Mouse (Mus musculus) brain, adult 2 months (tissue): ENCODE data around the gene Aasdhppt.

Experiments
- DNase-seq: peaks from one replicate; pipeline ENCODE4 v3.0.0; 2011; ENCODE audit warnings: low read depth, low spot score

Gene Aasdhppt

DNA sequence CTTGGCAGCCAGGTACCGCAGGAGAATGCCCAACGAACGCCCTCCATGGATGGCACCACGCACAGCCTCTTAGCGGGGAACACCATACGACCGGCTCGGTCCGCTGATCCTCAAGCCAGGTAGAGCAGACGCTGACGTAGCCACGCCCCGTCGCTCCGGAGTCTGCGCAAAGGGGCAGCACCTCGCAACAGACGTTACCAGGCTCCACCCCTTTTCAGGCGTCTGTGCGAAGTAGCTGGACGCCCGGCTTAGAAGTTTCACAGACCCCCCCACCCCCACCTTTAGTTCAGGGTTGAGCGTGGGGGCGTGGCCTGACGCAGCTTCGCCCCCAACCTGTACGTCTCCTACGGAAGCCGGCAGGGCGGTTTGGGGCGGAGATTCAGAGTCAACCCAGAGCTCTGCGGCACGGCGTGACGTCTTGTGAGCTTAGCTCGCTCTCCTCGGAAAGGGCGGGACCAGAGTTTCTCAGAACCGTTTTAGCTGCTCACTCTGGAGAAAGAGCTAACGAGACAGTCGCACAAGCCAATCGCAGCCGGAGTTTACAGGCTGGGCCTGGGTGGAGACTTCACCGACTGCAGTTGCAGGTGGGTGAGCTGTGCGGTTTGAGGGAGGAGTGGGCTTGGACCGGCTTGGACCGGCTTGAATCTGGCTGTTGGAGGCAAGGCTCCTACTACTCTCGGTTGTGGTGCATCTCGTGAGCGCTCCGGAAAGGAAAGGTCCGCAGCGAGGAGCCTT, at the start of gene Aasdhppt, which contains the start of gene Kbtbd3:
Aasdhppt (minus strand) TSS at position 121 of the 735 bp plus-strand sequence.
Kbtbd3 (plus strand) TSS at position 483 of the 735 bp plus-strand sequence.
- DNase-seq, result peak; percentile 100

GRCm38 (mm10) chr9:4353163-4353562, 43.9 kb upstream of the Aasdhppt start:
- DNase-seq, result no peak

DNA sequence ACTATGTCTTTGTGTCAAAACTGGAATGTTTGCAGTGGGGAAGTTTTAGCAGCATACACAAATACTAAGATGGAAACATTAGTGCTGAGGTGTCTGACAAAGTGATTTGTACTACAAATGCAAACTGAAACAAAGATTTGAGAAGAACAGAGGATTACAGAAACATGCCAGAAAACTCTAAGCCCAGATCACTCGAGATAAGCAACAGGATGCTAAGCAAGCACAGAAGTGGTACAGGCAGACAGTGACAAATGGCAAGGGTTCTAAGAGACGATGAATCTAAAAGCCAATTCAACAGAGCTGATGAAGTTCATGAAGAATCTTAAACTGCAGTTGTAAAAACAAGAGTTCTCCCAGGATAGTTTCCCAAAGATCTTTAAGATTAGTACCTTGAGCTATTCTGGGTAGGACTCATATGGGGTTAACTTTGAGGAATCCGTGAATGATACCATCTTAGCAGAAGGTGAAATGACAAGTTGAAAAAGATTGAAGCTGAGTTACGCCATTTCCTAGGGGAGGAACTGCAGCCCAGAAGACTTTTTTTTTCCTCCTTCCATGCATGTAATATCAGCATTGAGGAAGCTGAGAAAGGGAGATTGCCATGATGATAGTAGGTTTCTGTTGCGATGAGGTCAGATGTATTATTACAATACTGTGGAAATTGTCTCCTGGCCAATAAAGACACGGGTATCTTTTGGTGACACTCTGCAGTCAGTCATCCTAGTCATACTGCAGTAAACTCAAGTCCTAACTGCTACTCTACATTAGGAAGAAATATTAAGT, 9.9 kb upstream of the Aasdhppt start:
- DNase-seq, result no peak

GRCm38 (mm10) chr9:4315746-4316145, 6.5 kb upstream of the Aasdhppt start:
- no peak for DNase-seq

- peak; percentile 81 for DNase-seq
These were observed 4.7 kb upstream of the Aasdhppt start for GRCm38 (mm10) chr9:4313946-4314345.

DNA sequence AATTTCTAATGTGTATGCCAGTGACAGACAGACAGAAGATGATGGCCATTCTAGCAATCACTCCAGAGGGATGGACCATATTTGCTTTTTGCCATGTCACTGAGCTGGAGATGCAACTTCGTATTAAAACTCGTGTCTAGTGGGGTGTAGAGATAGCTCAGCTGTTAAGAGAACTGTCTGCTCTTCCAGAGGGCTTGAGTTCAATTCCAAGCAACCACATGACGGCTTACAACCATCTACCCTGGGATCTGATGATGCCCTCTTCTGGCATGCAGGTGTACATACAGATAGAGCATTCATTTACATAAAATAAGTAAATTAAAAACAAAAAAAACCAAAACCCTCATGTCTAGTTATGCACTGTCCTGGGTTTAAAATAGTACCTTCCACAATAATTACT, 1.9 kb upstream of the Aasdhppt start:
- no peak for DNase-seq

- DNase-seq, result no peak
These were observed 1.4 kb upstream of the Aasdhppt start for GRCm38 (mm10) chr9:4310706-4311105.

DNA sequence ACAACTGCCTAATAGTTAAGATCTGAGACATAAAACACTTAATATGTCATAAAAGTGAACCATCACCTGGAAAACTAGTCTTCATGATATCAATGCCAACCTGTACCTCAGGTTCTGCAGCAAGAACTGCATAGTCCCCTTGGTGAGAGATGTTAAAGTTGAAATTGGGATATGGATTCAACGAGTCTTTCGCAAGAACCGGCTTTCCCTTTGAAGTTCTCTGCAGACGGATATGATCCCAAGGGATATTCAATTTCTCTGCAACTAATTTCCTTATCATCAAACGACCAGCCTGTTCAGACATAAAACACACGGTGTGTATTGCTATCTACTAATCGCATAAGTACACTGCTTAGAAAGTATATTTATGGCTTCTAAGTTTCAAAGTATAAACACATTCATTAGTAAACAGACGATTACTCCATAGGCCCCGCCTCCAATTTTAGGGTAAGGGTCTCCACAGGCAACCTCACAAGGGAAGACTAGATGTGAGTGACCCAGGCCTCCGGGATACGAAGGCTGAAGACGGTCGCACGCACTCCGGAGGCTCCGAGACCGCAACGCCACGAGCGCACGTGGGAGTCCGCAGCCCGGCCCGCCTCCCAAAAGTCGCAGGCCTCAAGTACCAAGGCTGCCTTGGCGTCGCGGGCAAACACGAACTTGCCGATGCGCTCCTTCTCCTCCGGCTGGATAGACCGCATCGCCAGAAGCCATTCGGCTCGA, 482 bp downstream of the Aasdhppt start:
- DNase-seq, result no peak

- no peak for DNase-seq
These were observed 4.4 kb downstream of the Aasdhppt start for GRCm38 (mm10) chr9:4304867-4305266.

GRCm38 (mm10) chr9:4300466-4300865, 8.8 kb downstream of the Aasdhppt start:
- DNase-seq, result no peak

DNA sequence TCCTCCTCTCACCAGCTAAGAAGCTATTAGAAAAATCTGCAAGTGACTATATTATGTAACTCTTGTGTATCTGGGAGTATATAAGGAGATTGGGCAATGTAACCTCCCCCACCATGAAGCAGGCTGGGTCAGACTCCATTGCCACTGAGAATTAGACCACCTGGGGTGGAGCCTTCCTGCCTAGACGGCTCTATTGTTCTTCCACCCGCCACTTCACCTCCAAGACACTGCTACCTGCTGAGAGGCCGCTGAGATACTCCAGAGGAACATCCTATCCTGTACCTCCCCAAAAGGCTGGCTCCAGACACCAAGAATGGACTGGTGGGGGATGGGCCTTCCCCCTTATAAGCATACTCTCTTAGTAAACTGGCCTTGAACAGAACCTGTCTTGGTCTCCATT, 25.4 kb downstream of the Aasdhppt start:
- no peak for DNase-seq

DNA sequence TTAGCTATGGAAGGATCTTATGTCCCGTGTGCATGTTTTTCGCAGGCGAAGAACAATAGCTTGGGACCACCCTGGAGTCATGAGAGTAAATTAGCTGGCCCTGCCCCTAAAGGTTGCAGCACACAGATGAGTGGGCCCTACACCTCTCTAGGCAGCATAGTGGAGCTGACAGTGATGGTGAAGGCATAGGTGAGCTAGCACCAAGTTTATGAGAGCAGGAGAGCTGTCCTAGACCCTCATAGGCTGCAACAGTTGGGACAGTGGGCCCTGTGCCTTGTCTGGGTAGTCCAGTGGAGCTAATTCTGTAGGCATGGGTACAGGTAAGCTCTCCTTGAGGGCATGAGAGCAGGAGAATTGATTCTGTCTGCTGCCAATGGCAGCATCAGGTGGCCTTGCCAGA, 42.4 kb downstream of the Aasdhppt start:
- no peak for DNase-seq

DNA sequence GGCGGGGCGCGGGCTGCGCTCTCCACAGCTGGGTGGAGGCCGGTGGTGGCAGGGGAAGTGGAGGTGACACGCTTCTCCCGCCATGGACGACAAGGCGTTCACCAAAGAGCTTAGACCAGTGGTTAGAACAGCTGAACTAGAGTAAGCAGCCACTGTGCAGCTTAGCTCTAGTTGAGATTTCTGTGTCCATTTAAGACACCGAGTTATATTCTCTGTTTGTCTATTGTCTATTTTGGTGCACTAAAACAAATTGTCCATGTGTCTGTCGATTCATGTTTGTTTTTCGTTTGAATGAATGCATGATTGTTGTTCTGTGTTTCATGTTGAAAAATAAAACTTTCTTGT, 48.6 kb downstream of the Aasdhppt start:
- no peak for DNase-seq

- DNase-seq, result peak; percentile 57
These were observed 49.2 kb downstream of the Aasdhppt start for GRCm38 (mm10) chr9:4259841-4260745.

DNA sequence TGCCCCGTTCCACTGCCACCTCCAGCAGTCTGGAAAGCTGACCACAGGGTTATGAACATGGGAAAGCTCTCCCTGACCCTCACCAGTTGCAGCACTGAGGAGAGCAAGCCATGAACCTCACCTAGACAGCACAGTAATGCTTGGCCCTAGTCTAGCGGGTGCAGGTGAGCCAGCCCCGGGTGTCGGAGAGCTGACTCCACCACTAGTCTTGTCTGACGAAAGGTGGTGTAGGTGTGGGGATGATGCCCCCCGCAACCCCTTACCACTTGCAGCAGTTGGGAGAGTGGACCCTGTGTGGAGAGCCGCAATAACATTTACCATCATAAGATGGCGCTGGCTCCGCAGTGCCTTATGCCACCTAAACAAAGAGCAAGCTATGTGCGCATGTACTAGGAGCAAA, 50.2 kb downstream of the Aasdhppt start:
- no peak for DNase-seq
